Mouse (Mus musculus) CD4-positive, CD25-positive, alpha-beta regulatory T cell, adult 4 months (primary cell): ENCODE results near the gene Eef2. TPM values are rescaled to one million over a fixed set of nuclear protein-coding genes. Genes with fewer than 3 reads are reported as not detected.
"Not testable (repeated sequence)": the region's sequence is repeated elsewhere in the genome, so short reads cannot be mapped to it uniquely, and the experiment has no call there.

Experiments
- ATAC-seq: one replicate; pipeline ENCODE4 v1.8.0; 2017
- polyA plus RNA-seq, 2 experiments: library from polyadenylated mRNA; unstranded; fragments of 100-300 nt; shearing (Covaris generic); gene quantifications; one replicate each; pipeline ENCODE4 v1.2.1; 2017

The Eef2 gene
- polyA plus RNA-seq, 2 experiments from 2014 or later, result 934 to 1,665 TPM

GRCm38 (mm10) chr10:81180946-81181345 is 4.5 kb downstream of the Eef2 start:
- no peak for ATAC-seq

GRCm38 (mm10) chr10:81181860-81182259 is 5.4 kb downstream of the Eef2 start:
- ATAC-seq, result not testable (repeated sequence)

GRCm38 (mm10) chr10:81182336-81183333 is 6.2 kb downstream of the Eef2 start, which contains the start of gene Dapk3:
Gene Dapk3, plus strand, starts transcription at chr10:81183005.
- ATAC-seq, result peak; percentile 94

- no peak for ATAC-seq
Measured at GRCm38 (mm10) chr10:81183805-81184204, 7.4 kb downstream of the Eef2 start, which contains the start of gene 4930442H23Rik. Gene 4930442H23Rik, minus strand, starts transcription at chr10:81183849.

GRCm38 (mm10) chr10:81184765-81185164 is 8.3 kb downstream of the Eef2 start:
- ATAC-seq, result no peak

GRCm38 (mm10) chr10:81187161-81187560 is 10.7 kb downstream of the Eef2 start:
- no peak for ATAC-seq

GRCm38 (mm10) chr10:81189821-81190220 is 13.4 kb downstream of the Eef2 start:
- ATAC-seq, result no peak

- ATAC-seq, result no peak
Measured at GRCm38 (mm10) chr10:81190236-81190911, 13.9 kb downstream of the Eef2 start.

- ATAC-seq, result no peak
Measured at GRCm38 (mm10) chr10:81190912-81191321, 14.5 kb downstream of the Eef2 start.

- ATAC-seq, result no peak
Measured at GRCm38 (mm10) chr10:81191342-81191982, 15.0 kb downstream of the Eef2 start.

- peak; percentile 78 for ATAC-seq
Measured at GRCm38 (mm10) chr10:81192270-81192967, 16.0 kb downstream of the Eef2 start.

- ATAC-seq, result no peak
Measured at GRCm38 (mm10) chr10:81192968-81193501, 16.6 kb downstream of the Eef2 start.

GRCm38 (mm10) chr10:81193991-81194774 is 17.8 kb downstream of the Eef2 start:
- peak; percentile 45 for ATAC-seq

- no peak for ATAC-seq
Measured at GRCm38 (mm10) chr10:81195300-81195699, 18.9 kb downstream of the Eef2 start.

- no peak for ATAC-seq
Measured at GRCm38 (mm10) chr10:81196470-81197065, 20.1 kb downstream of the Eef2 start.

- no peak for ATAC-seq
Measured at GRCm38 (mm10) chr10:81197305-81197704, 20.9 kb downstream of the Eef2 start.

GRCm38 (mm10) chr10:81198230-81198629 is 21.8 kb downstream of the Eef2 start:
- ATAC-seq, result peak; percentile 24

GRCm38 (mm10) chr10:81198990-81199389 is 22.6 kb downstream of the Eef2 start:
- ATAC-seq, result no peak

- ATAC-seq, result no peak
Measured at GRCm38 (mm10) chr10:81200141-81200540, 23.7 kb downstream of the Eef2 start.

GRCm38 (mm10) chr10:81200605-81201287 is 24.3 kb downstream of the Eef2 start:
- ATAC-seq, result no peak
